Mouse (Mus musculus) mouse trophoblast stem cell (cell line): ENCODE measurements at regions not wholly inside any gene's neighbourhood (a gene's known extent, or its start where the extent isn't known, plus 50 kb on each side); places are given as distances from the start of the nearest gene placed in this dataset.

Source experiments
- in situ Hi-C, 2 experiments: fragments of 300-500 bp; cut with MseI, MboI; formaldehyde crosslinking; loops; 2 replicates in 1 of 2; 3 replicates in 1 of 2; pipeline ENCODE4 v1.15.1; 2025

GRCm38 (mm10) chr11:71512271-71513066 is 237.3 kb upstream of the Wscd1 start:
- in situ Hi-C loops, result no loop called here

DNA sequence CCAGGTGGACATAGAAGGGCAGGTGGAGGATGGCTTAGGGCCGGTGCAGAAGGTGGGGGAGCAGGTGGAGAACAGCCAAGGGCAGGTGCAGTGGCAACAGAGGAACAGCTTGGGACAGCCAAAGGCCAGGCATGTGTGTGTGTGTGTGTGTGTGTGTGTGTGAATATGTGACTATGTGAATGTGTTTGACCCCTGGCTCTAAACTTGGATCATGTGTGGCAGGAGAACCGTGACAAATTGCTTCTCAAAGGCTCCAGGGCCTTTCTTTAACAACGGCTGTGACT is 236.7 kb upstream of the Wscd1 start:
- in situ Hi-C loops, result no loop called here

GRCm38 (mm10) chr11:71515264-71515663 is 234.5 kb upstream of the Wscd1 start:
- in situ Hi-C loops, result no loop called here

DNA sequence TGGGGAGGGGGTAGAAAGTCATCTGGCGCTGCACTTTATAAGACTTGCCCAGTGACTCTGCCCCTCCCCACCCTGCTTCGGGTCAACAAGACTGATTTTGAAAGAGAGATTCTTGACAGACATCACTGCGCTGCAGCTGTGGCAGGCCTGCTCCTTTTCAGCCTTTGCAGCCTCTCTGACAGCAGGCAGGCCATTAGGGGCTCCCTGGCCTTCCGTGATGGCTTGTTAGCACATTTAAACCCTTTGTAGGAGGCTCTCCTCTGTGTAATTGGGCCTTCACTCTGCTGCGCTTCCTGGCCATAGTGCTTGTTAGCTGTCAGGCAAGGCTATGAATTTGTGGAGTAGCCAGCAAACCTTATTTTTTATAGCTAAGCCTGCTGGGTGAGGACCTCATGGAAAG is 232.3 kb upstream of the Wscd1 start:
- in situ Hi-C loops, result no loop called here

- in situ Hi-C loops, result no loop called here
Measured at GRCm38 (mm10) chr11:71527691-71528090, 222.0 kb upstream of the Wscd1 start.

GRCm38 (mm10) chr11:71528588-71528987 is 221.1 kb upstream of the Wscd1 start:
- in situ Hi-C loops, result no loop called here

GRCm38 (mm10) chr11:71541178-71541845 is 208.4 kb upstream of the Wscd1 start:
- in situ Hi-C loops, result no loop called here

DNA sequence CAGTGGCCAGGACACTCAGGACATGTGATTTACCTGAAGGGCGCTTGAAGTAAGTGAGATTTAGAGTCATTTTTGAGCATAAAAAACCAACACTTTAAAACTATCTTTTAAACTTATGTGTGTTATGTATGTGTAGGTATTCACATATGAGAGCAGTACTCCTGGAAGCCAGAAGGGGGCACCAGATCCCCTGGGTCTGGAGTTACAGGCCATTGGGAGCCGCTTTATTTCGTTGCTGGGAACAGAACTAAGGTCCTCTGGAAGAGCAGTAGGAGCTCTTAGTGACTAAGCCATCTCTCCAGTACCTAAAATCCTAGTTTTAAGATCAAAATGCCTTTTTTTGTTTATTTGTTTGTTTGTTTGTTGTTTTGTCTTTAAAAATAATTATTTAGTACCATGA is 192.3 kb upstream of the Wscd1 start:
- in situ Hi-C loops, result no loop called here

GRCm38 (mm10) chr11:71564831-71565230 is 184.9 kb upstream of the Wscd1 start:
- in situ Hi-C loops, result no loop called here

GRCm38 (mm10) chr11:71576801-71577200 is 172.9 kb upstream of the Wscd1 start:
- in situ Hi-C loops, result no loop called here

DNA sequence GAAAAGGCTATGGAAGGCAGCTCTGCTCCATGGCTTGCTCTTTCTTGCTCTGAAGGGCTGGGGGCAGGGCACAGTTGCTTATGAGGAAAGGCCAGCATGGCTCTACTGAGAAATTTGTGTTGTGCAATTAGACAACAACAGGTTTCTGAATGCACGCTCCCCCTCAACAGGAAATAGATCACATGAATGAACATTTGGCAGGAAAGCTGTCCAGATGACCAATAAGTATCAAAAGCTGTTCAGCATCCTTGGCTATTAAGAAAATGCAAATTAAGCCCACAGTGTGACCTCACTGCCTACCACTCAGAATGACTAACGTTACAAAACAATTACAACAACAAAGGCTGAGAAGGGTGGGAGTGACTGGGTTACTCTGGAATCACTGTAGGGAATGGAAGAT is 167.9 kb upstream of the Wscd1 start:
- in situ Hi-C loops, result no loop called here

- in situ Hi-C loops, result no loop called here
Measured at GRCm38 (mm10) chr11:71591014-71591413, 158.7 kb upstream of the Wscd1 start.

DNA sequence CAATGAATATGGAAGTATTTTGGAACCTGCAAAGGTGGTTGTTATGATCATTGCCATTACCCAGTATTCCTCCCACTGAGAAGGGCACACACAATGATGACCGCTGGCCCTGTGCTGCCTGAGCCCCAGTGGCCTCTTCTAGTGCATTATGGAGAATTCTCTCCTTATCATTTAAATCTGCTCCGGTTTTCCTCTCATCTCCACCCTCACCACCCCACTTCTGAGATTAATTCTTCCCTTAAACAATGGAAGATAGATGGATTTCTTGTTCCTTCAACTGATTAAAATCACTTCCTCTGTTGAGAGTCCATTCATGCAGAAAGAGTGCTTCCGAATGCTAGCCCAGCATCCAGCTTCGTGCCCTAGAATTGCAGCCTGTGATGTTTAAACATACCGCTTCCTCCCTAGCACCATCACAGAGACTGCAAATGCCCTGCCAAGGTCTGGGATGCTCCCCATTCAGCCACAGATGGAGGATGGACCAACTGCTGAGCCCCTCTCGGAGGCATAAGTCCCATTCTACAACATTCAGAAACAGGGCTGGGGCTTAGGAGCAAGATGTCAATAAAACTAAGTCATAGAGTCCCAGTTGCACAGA is 155.4 kb upstream of the Wscd1 start:
- in situ Hi-C loops, result no loop called here

- in situ Hi-C loops, result no loop called here
Measured at GRCm38 (mm10) chr11:71597709-71598108, 152.0 kb upstream of the Wscd1 start.

DNA sequence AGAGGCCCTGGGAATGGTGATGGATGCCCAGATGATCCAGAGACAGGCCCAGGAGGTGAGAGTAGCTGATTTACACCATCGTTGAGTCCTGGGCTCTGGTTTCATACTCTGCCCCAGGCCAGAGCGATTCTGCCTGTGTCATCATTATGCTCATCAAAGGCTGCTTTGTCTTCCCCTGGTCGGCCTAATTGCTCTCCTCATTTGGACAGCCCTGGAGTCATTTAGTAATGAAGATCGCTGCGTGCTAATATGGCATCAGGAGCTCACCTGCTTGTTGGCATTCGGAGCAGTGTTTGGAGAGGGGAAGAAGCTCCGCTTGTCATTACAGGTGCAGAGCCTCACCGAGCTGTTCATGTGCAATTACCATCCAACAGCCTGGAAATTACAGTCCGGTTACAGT is 138.9 kb upstream of the Wscd1 start:
- in situ Hi-C loops, result no loop called here

- in situ Hi-C loops, result no loop called here
Measured at GRCm38 (mm10) chr11:71615526-71615925, 134.2 kb upstream of the Wscd1 start.

DNA sequence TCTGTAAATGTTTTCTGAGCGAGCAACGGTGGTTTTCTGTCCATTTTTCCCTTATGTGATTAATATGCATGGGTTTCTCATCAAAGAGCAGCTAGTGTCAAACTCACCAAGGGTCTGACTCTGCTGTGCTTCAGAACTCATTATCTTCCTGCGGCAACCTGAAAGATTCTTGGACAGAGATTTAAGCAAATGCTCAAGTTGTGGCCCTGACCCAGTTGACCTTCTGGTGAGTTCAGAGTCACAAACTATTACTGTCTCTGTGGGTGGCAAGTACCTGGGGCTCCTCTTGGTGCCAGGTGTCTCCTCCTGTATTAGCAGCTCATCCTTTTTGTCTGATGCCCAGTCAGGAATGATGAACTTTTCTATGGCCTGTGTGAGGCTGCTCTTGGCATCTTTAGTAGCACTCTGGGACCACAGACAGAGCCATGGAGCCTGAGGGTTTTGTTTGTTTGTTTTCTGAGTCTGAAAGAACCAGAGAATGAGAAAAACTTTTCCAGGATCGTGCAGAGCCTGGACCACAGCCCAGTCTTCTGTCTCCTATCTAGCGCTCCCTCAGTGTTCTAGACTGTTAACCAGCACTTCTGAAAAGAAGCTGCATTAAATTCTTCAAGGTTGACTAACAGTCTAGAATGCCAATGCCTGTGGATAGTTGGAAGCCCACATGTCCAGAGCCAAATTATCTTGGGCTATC is 124.1 kb upstream of the Wscd1 start:
- in situ Hi-C loops, result no loop called here

DNA sequence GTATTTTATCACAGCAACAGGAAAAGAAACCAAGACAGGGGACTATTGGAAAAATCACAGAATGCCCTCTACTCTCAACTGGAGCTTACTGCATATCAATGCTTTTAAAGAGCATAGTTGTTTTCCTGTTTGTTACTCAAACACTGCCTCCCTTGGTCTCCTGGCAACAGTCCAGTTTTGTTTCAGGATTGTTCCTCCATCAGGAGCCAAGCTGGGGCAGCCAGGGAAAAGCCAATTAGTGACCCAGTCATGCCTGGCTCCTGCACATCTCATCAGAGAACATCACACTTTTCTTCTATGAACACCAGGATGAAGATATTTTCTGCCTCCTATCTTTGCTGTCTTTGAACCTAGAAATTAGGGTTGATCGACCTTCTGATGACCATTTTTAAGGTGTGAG is 113.6 kb upstream of the Wscd1 start:
- in situ Hi-C loops, result no loop called here

DNA sequence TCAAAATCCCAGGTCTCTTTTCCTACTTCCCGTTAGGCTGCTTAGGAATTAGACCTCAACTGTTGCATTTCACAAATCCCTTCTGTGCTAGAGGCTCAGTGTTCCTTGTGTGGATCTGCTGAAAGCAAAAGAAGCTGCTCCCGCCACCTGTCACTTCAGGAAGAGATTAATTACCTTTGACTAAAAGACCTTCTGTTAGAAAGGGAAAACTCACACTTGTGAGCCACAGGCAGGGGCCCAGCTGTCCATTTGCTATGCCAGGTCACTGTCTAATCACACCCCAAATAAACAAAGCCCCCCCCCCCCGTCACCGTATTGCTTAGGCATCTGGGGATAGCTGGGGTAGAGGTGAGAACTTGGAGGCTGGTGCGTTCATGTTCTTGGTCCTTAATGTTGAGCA is 112.9 kb upstream of the Wscd1 start:
- in situ Hi-C loops, result no loop called here

DNA sequence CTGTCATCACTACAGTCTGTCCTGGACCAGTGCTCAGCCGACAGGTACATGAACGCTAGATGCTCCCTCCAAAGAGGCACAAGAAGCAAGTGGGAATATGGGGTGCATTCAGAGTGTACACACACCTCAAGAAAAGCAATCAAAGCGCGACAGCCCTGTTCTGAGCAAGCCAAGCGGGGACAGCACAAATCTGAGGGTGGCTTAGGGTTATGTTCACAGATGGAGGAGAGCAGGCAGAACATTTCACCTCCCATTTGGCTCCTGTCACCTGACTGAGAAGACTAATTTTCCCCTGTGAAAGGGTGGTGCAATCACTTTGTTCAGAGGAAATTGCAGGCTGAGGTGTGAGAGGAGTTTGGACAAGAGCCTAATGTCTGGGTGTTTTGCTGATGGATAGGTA is 106.8 kb upstream of the Wscd1 start:
- in situ Hi-C loops, result no loop called here

DNA sequence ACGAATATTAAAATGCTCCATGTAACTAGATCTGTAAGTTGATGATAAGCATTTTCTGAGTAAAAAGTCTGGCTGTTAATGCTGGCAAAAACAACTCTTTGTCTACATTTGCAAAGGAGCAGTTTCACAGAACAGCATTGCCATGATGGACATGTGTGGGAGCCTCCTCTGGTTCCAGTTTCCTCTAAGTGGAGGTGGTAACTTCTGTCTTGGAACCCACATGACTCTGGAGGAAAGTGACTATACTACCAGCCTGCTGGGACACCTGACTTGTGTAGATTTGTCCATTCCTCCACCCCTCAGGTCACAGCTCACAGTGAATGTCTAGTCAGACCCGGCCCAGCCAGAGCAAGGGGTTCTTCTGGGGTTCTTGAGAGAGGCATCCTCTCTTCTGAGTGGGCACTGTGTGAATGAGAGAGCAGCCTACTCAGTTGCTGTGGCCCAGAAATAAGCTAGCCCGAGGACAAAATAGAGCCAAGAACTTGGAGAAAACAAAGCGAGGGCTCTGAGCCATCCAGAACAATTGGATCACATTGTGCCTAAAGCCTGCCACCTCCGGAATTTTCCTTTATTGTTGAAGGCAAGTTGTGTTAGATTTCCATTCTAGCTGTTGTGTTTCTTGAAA is 97.9 kb upstream of the Wscd1 start:
- in situ Hi-C loops, result no loop called here

GRCm38 (mm10) chr11:71652381-71652775 is 97.3 kb upstream of the Wscd1 start:
- in situ Hi-C loops, result no loop called here
